In genomic region chr12:57099066-57099465, GRCm38 (mm10) we compare ENCODE assay signal across 14 mouse cellular contexts.
"Had no signal": no experiment of that assay in that cellular context is flagged by ENCODE, and none has a peak within 500 bp of the region (broad histone marks: within the 10 kb centered on the region; RNA-seq: fewer than 3 reads in every experiment).

No protein-coding gene starts in this region.

- H3K9ac ChIP-seq: intestine, embryonic 15.5 days; limb, embryonic 15.5 days; neural tube, embryonic 15.5 days had no signal

- DNase-seq: kidney, adult 18-20 months; kidney, postnatal 10 days; lung, adult 18-20 months; lung, postnatal 36 days; midbrain, embryonic 14.5 days; right cerebral cortex, adult 18-20 months; thymus, adult 2 months; thymus, postnatal 25 days had no signal

- H3K36me3 ChIP-seq: intestine, embryonic 15.5 days; limb, embryonic 15.5 days; midbrain, embryonic 10.5 days; neural tube, embryonic 15.5 days had no signal

- ATAC-seq: intestine, embryonic 15.5 days had no signal

- H3K27ac ChIP-seq: intestine, embryonic 15.5 days; limb, embryonic 15.5 days; midbrain, embryonic 10.5 days; neural tube, embryonic 15.5 days; stomach, postnatal 0 days had no signal

- H3K4me1 ChIP-seq: intestine, embryonic 15.5 days; limb, embryonic 15.5 days; midbrain, embryonic 10.5 days; neural tube, embryonic 15.5 days had no signal

- H3K27me3 ChIP-seq: intestine, embryonic 15.5 days; limb, embryonic 15.5 days; neural tube, embryonic 15.5 days had no signal

- H3K4me2 ChIP-seq: intestine, embryonic 15.5 days; limb, embryonic 15.5 days; neural tube, embryonic 15.5 days had no signal

- H3K4me3 ChIP-seq: intestine, embryonic 15.5 days; limb, embryonic 15.5 days; midbrain, embryonic 10.5 days; myocyte; neural tube, embryonic 15.5 days had no signal

- H3K9me3 ChIP-seq: intestine, embryonic 15.5 days; limb, embryonic 15.5 days; midbrain, embryonic 10.5 days; neural tube, embryonic 15.5 days had no signal
